Mouse (Mus musculus) cerebellum, postnatal 14 days (tissue): ENCODE data around the gene Pcca.

Experiments
- DNase-seq, 2 experiments: peaks; one replicate each; pipeline ENCODE4 v3.0.0; 2021; ENCODE audit warnings: mixed read lengths in 2 of 2

Gene Pcca

GRCm38 (mm10) chr14:122747860-122748842 lies 214.0 kb downstream of the Pcca start:
- peak in 1 of 2 experiments; percentile 33 for DNase-seq

GRCm38 (mm10) chr14:122751552-122751951 lies 217.4 kb downstream of the Pcca start:
- DNase-seq: no peak

- DNase-seq: no peak
Measured at GRCm38 (mm10) chr14:122753278-122753677, 219.2 kb downstream of the Pcca start.

GRCm38 (mm10) chr14:122754311-122754710 lies 220.2 kb downstream of the Pcca start:
- no peak for DNase-seq

- DNase-seq: no peak
Measured at GRCm38 (mm10) chr14:122755559-122755958, 221.4 kb downstream of the Pcca start.

- peak; percentile 27 to 43 for DNase-seq
Measured at GRCm38 (mm10) chr14:122756671-122757070, 222.5 kb downstream of the Pcca start.

- DNase-seq: no peak
Measured at GRCm38 (mm10) chr14:122759890-122760289, 225.8 kb downstream of the Pcca start.

GRCm38 (mm10) chr14:122760803-122761202 lies 226.7 kb downstream of the Pcca start:
- DNase-seq: no peak

- peak in 1 of 2 experiments; percentile 7 for DNase-seq
Measured at GRCm38 (mm10) chr14:122762603-122763002, 228.5 kb downstream of the Pcca start.

GRCm38 (mm10) chr14:122765951-122766350 lies 231.8 kb downstream of the Pcca start:
- no peak for DNase-seq

GRCm38 (mm10) chr14:122766448-122766847 lies 232.3 kb downstream of the Pcca start:
- DNase-seq: no peak

- DNase-seq: no peak
Measured at GRCm38 (mm10) chr14:122784701-122785100, 250.6 kb downstream of the Pcca start.

GRCm38 (mm10) chr14:122788199-122788598 lies 254.1 kb downstream of the Pcca start:
- DNase-seq: no peak

- no peak for DNase-seq
Measured at GRCm38 (mm10) chr14:122790111-122790510, 256.0 kb downstream of the Pcca start.

- no peak for DNase-seq
Measured at GRCm38 (mm10) chr14:122793368-122793767, 259.2 kb downstream of the Pcca start.

GRCm38 (mm10) chr14:122800296-122800695 lies 266.2 kb downstream of the Pcca start:
- DNase-seq: no peak

- DNase-seq: no peak
Measured at GRCm38 (mm10) chr14:122821002-122821401, 286.9 kb downstream of the Pcca start.

GRCm38 (mm10) chr14:122823791-122824190 lies 289.7 kb downstream of the Pcca start:
- DNase-seq: no peak

GRCm38 (mm10) chr14:122825464-122825863 lies 291.3 kb downstream of the Pcca start:
- DNase-seq: no peak

- DNase-seq: no peak
Measured at GRCm38 (mm10) chr14:122830433-122830832, 296.3 kb downstream of the Pcca start.

- DNase-seq: no peak
Measured at GRCm38 (mm10) chr14:122833666-122834065, 299.5 kb downstream of the Pcca start.

- no peak for DNase-seq
Measured at GRCm38 (mm10) chr14:122834753-122835152, 300.6 kb downstream of the Pcca start.

GRCm38 (mm10) chr14:122835487-122836190 lies 301.5 kb downstream of the Pcca start:
- DNase-seq: no peak

GRCm38 (mm10) chr14:122836221-122836620 lies 302.1 kb downstream of the Pcca start:
- no peak for DNase-seq
